Mouse (Mus musculus) kidney, adult 2 months (tissue): ENCODE measurements around the gene Trim13.

Experiments used
- CTCF ChIP-seq: fragments of 200-500 bp; conservative IDR thresholded peaks from 2 replicates; pipeline ENCODE4 v1.5.1; 2011; ENCODE audit warnings: low read depth, mild to moderate bottlenecking, control low read depth, low read length, moderate library complexity, mixed read lengths; ENCODE audit not compliant: insufficient read depth, insufficient read length
- POLR2A ChIP-seq: fragments of 200-500 bp; IDR thresholded peaks from one replicate; pipeline ENCODE4 v1.6.1; 2011; ENCODE audit warnings: low read depth, low read length, control low read depth

GRCm38 (mm10) chr14:61620371-61620770 lies 22.3 kb downstream of the Trim13 start:
- TF ChIP-seq CTCF (no peak), POLR2A (no peak)
